Mouse (Mus musculus): ENCODE results near the gene Pakap. TPM values are rescaled to one million over a fixed set of nuclear protein-coding genes. Genes with fewer than 3 reads are reported as not detected.
A peak's percentile ranks its signal among the peaks of the same experiment; 100 is the strongest.

The Pakap gene
- polyA plus RNA-seq, 1 experiment from 2014 or later: 10.7 TPM

DNA sequence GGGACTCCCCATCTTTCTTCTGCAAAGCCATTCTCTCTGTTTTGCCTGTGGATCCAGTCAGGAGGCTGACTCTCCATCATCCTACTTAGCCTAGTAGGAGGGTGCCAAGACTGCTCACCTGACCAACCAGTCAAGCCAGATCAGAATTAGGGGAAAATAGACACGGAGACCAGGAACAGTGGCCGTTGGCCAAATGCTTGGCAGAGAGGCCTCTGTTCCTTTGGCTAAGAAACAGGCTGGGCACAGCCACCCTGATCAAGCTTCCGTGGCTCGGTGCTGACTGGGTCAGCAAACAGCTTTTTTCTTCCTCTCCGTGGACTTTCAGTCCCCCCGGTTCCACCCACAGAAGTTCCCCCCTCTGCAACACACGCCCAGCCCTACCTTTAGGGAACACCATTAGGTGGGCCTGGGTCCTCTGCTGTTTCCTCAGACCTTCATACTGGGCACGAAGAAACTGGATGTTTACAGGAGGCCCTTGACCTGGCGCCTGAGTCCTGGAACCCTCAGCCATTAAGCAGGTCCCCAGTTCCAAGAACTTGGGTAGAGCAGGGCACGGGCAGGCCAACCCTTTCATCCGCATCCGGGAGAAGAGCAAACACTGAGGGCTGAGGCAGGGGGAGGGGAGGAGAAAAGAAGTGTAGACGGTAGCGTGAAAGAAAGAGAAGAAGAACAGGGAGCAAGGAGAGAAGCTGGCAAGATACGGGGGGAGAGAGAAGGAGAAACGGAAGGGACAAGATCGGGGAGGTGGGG lies 347.4 kb downstream of the Pakap start:
- ATAC-seq (ENCODE audit: low FRiP score, low TSS enrichment) (0 out of 2 replicates have a peak, but pooled peaks have one; percentile 34), DNase-seq (no peak)
- Histone ChIP-seq H3K4me2 (ENCODE audit: low read length) (no peak overlapping the region), H3K9ac (replicated peaks; ENCODE audit: low read length) (no peak overlapping the region), H3K4me3 (replicated peaks; ENCODE audit: low read depth, low read length) (no peak overlapping the region), H3K36me3 (ENCODE audit: control insufficient read depth, insufficient read depth, low read length) (no peaks in the 10 kb centered on the region), H3K27me3 (ENCODE audit: control insufficient read depth, insufficient read depth, low read length) (no peaks in the 10 kb centered on the region), H3K9me3 (ENCODE audit: control insufficient read depth, low read length) (no peaks in the 10 kb centered on the region), H3K27ac (replicated peaks; ENCODE audit: low read depth, low read length) (no peak overlapping the region), H3K4me1 (ENCODE audit: control insufficient read depth, insufficient read depth, low read length) (no peaks in the 10 kb centered on the region)
- 47% methylated on average over 17 of the region's 17 CpGs for WGBS

DNA sequence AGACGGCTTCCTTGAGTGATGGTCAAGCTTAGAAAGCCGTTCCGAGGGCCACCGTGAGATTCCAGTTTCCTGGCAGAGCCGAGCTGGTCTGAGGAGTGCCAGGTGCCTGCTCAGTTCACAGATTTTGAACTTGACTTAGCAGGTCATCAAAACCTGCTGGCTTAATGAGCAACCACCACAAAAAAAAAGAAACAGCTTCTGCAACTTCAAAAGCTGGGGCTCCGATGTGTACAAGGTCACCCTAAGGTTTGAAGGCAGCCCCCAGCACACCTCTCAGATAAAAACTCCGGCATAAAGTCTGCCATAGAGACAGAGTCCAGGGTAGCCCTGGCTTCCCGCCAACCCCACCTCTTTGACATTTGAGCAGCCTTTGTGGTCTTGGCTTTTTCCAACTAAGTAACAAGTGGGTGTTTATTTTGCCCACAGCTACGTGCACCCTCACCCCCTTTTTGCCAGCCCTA lies 348.3 kb downstream of the Pakap start, which contains the start of gene D630039A03Rik:
Gene D630039A03Rik (minus strand): TSS at position 97 of the 461 bp plus-strand sequence.
- H3K27me3 ChIP-seq (ENCODE audit: control insufficient read depth, insufficient read depth, low read length): no peaks in the 10 kb centered on the region

DNA sequence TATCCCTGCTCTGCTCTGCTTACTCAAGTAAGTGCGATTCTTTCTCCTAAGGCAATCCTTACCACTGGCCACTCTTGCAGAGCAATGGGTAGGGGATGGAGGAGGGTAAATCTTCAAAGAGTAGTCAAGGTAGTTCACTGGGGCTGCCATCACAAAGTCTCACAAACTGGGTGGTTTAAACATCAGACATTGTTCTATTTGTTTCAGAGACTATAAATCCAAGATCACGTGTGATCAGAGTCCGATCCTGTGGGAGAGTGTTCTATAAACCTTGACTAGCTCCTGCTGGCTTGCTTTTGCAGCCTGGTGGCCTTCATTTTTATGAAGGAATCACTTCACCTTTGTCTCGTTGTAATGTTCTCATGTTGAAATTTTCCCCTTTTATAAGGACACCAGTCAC lies 348.7 kb downstream of the Pakap start:
- no peak overlapping the region for H3K4me3 ChIP-seq (replicated peaks; ENCODE audit: low read depth, low read length)
- H3K36me3 ChIP-seq (ENCODE audit: control insufficient read depth, insufficient read depth, low read length): no peaks in the 10 kb centered on the region
- ATAC-seq (ENCODE audit: low FRiP score, low TSS enrichment) (no peak), DNase-seq (no peak)
- H3K4me1 ChIP-seq (ENCODE audit: control insufficient read depth, insufficient read depth, low read length): no peaks in the 10 kb centered on the region
- H3K27ac ChIP-seq (replicated peaks; ENCODE audit: low read depth, low read length): no peak overlapping the region
- no peaks in the 10 kb centered on the region for H3K27me3 ChIP-seq (ENCODE audit: control insufficient read depth, insufficient read depth, low read length)
- H3K9me3 ChIP-seq (ENCODE audit: control insufficient read depth, low read length): no peaks in the 10 kb centered on the region
- 85% methylated on average over 4 of the region's 4 CpGs for WGBS
- no peak overlapping the region for H3K9ac ChIP-seq (replicated peaks; ENCODE audit: low read length)
- no peak overlapping the region for H3K4me2 ChIP-seq (ENCODE audit: low read length)

More for the DNA sequence above, 348.3 kb downstream of the Pakap start, which contains the start of gene D630039A03Rik:
- H3K4me1 ChIP-seq (ENCODE audit: control insufficient read depth, insufficient read depth, low read length): no peaks in the 10 kb centered on the region
- ATAC-seq (ENCODE audit: low FRiP score, low TSS enrichment): no peak
- 44% methylated on average over 9 of the region's 9 CpGs for WGBS
- H3K36me3 ChIP-seq (ENCODE audit: control insufficient read depth, insufficient read depth, low read length): no peaks in the 10 kb centered on the region
- DNase-seq: no peak
- H3K9me3 ChIP-seq (ENCODE audit: control insufficient read depth, low read length): no peaks in the 10 kb centered on the region
- H3K4me2 ChIP-seq (ENCODE audit: low read length): no peak within 1 kb of the TSS
- no peak within 1 kb of the TSS for H3K4me3 ChIP-seq (replicated peaks; ENCODE audit: low read depth, low read length)
- H3K9ac ChIP-seq (replicated peaks; ENCODE audit: low read length): no peak within 1 kb of the TSS
- H3K27ac ChIP-seq (replicated peaks; ENCODE audit: low read depth, low read length): no peak within 1 kb of the TSS

DNA sequence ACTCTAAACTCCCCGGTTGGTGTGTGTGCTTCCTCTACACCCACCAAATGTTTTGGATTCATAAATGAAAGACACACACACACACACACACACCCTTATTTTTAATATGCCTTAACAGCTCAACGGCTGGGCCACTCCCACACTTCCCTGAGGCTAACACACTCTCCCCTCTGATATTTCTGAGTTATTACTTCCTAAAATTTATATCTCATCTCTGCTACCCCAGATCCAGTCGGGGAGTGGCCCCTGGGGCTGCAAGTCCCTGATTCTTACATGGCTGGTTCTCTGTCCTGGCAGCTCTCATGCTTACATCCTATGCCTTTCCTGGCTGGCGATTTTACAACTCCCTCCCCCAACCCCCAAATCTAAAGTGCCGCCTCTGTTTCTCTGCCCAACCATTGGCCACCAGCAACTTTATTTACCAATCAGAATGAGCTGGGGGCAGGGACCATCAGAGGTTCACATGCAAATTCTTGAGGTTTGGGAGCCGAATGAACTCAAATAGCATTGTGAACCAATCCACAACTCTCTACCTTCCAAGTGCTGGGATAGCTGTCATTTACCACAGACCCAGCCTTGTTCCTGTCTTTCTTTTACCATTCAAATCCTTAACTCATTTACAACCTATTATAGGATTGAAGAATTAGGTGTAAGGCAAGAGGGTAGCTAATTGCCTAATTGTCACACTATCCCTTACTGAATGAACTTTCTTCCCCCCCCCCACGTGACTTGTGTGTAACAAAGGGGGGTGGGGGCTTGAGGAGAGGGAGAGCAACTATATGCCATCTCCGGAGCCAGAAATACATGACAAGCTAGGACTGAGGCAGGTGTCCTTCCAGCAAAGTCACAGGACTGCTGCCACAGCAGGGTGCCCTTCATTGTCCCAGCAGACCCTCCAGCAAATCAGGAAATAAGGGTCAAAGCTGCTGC lies 351.8 kb downstream of the Pakap start:
- H3K9me3 ChIP-seq (ENCODE audit: control insufficient read depth, low read length): no peaks in the 10 kb centered on the region
- DNase-seq: no peak
- peaks cover 7% of the 10 kb centered on the region for H3K4me1 ChIP-seq (ENCODE audit: control insufficient read depth, insufficient read depth, low read length)
- no peak overlapping the region for H3K27ac ChIP-seq (replicated peaks; ENCODE audit: low read depth, low read length)
- H3K9ac ChIP-seq (replicated peaks; ENCODE audit: low read length): no peak overlapping the region
- WGBS: 13% methylated on average over 8 of the region's 8 CpGs
- no peaks in the 10 kb centered on the region for H3K27me3 ChIP-seq (ENCODE audit: control insufficient read depth, insufficient read depth, low read length)
- H3K4me3 ChIP-seq (replicated peaks; ENCODE audit: low read depth, low read length): no peak overlapping the region
- no peak for ATAC-seq (ENCODE audit: low FRiP score, low TSS enrichment)
- H3K4me2 ChIP-seq (ENCODE audit: low read length): no peak overlapping the region
- H3K36me3 ChIP-seq (ENCODE audit: control insufficient read depth, insufficient read depth, low read length): no peaks in the 10 kb centered on the region

DNA sequence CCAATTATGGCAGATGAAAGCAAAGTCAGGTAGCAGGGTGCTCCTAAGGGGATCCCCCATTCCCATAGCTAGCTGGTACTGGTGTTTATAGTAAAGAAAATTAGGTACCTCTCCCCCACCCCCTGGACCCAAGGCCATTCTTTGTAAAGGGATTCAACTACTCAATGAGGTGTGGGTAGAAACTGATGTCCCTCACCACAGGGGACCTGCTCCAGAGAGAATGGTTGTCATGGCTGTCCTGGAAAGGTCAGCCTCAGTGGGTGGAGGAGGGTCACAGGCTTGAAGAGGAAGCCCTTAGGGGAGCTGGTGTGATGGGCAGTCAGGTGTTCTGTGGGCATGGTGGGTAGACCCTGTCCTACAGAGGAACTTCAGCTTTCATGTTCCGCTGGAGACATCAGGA lies 352.5 kb downstream of the Pakap start:
- H3K27ac ChIP-seq (replicated peaks; ENCODE audit: low read depth, low read length): no peak overlapping the region
- peaks cover 7% of the 10 kb centered on the region for H3K4me1 ChIP-seq (ENCODE audit: control insufficient read depth, insufficient read depth, low read length)
- H3K36me3 ChIP-seq (ENCODE audit: control insufficient read depth, insufficient read depth, low read length): no peaks in the 10 kb centered on the region
- H3K9ac ChIP-seq (replicated peaks; ENCODE audit: low read length): no peak overlapping the region
- no peak overlapping the region for H3K4me2 ChIP-seq (ENCODE audit: low read length)
- no peaks in the 10 kb centered on the region for H3K9me3 ChIP-seq (ENCODE audit: control insufficient read depth, low read length)
- no peak for ATAC-seq (ENCODE audit: low FRiP score, low TSS enrichment)
- DNase-seq: no peak
- H3K4me3 ChIP-seq (replicated peaks; ENCODE audit: low read depth, low read length): no peak overlapping the region
- WGBS: 72% methylated on average over 1 of the region's 1 CpGs
- no peaks in the 10 kb centered on the region for H3K27me3 ChIP-seq (ENCODE audit: control insufficient read depth, insufficient read depth, low read length)

DNA sequence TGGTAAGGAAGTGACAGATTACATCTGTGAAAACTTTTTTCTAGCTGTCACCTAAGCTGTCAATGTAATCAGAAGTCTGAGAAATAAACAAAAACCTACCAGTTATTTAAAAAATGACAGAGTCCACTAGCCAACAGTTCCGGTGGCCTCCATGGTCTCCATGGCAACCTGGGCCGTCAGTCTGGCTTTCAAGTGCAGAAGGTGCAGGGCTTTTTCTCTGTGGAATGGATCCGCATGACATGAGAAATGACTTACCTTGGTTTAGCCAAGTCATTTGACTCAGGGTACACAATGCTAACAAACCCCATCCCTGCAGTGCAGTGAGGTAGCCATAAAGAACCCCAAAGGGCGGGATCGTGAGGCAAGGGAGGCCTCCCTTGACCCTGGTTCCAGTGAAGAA lies 354.2 kb downstream of the Pakap start:
- ATAC-seq (ENCODE audit: low FRiP score, low TSS enrichment): no peak

DNA sequence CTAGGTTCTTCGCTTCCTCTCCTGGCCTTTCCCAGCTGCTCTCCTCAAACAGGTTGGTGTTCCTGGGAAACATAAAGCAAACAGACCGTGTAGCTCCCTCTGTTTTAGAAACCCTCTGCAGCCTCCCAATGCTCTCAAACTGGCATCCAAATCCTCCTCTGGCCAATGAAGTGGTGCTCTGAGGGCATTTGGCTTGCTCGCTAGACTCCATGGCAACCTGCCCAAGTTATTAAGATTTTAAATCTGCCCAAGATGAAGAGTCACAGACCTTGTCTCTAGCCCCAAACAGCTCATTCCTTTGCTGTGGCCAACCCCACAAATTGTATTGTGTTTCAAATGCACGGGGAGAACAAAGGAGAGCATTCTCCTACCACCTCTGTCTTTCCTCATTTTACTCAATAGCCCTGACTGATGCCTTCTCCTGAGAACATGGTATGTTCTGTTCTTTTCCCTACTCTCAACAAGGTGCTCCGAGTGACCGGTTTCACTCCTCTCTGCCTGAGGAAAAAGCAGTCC lies 356.6 kb downstream of the Pakap start:
- H3K9ac ChIP-seq (replicated peaks; ENCODE audit: low read length): no peak overlapping the region
- ATAC-seq (ENCODE audit: low FRiP score, low TSS enrichment): no peak
- H3K4me1 ChIP-seq (ENCODE audit: control insufficient read depth, insufficient read depth, low read length): peaks cover 7% of the 10 kb centered on the region
- no peak overlapping the region for H3K27ac ChIP-seq (replicated peaks; ENCODE audit: low read depth, low read length)
- H3K27me3 ChIP-seq (ENCODE audit: control insufficient read depth, insufficient read depth, low read length): no peaks in the 10 kb centered on the region
- H3K9me3 ChIP-seq (ENCODE audit: control insufficient read depth, low read length): no peaks in the 10 kb centered on the region
- 70% methylated on average over 6 of the region's 6 CpGs for WGBS
- H3K4me3 ChIP-seq (replicated peaks; ENCODE audit: low read depth, low read length): no peak overlapping the region
- DNase-seq: no peak
- no peaks in the 10 kb centered on the region for H3K36me3 ChIP-seq (ENCODE audit: control insufficient read depth, insufficient read depth, low read length)
- H3K4me2 ChIP-seq (ENCODE audit: low read length): no peak overlapping the region

More for the DNA sequence above, 354.2 kb downstream of the Pakap start:
- Histone ChIP-seq H3K9ac (replicated peaks; ENCODE audit: low read length) (no peak overlapping the region), H3K4me1 (ENCODE audit: control insufficient read depth, insufficient read depth, low read length) (peaks cover 7% of the 10 kb centered on the region), H3K4me3 (replicated peaks; ENCODE audit: low read depth, low read length) (no peak overlapping the region), H3K27me3 (ENCODE audit: control insufficient read depth, insufficient read depth, low read length) (no peaks in the 10 kb centered on the region), H3K9me3 (ENCODE audit: control insufficient read depth, low read length) (no peaks in the 10 kb centered on the region), H3K4me2 (ENCODE audit: low read length) (no peak overlapping the region), H3K36me3 (ENCODE audit: control insufficient read depth, insufficient read depth, low read length) (no peaks in the 10 kb centered on the region), H3K27ac (replicated peaks; ENCODE audit: low read depth, low read length) (no peak overlapping the region)
- peak; percentile 50 for DNase-seq
- 21% methylated on average over 5 of the region's 5 CpGs for WGBS

DNA sequence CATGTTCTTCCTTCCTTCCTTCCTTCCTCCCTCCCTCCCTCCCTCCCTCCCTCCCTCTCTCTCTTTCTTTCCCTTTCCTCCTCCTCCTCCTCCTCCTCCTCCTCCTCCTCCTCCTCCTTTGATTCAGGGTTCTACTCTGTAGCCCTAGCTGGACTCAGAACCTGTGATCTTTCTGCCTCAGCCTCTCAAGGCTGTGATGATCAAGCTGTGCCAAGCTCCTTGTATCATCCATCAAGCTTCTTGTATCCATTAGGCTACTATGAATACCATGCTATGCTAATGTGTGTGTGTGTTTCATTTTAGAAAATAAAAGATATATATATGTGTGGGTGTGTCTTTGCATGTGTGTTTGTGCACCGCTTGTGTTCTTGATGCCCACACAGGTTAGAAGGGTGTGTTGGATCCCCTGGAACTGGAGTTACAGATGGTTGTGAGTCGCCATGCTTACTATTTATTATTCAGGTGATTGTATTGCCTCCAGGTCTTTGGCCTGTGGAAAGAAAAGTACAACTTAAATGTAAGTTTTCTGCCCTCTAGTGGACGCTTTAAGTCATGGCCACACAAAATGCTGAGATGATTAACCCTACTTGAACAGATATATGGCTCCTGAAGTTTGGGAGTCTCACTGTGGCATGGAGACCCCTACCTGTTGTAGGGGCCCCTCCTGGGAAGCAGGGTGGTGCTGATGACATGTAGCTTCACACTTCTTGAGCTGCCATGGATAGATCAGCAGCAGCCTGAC lies 359.7 kb downstream of the Pakap start:
- Histone ChIP-seq H3K4me3 (replicated peaks; ENCODE audit: low read depth, low read length) (no peak overlapping the region), H3K27ac (replicated peaks; ENCODE audit: low read depth, low read length) (no peak overlapping the region), H3K9ac (replicated peaks; ENCODE audit: low read length) (no peak overlapping the region), H3K4me2 (ENCODE audit: low read length) (no peak overlapping the region), H3K4me1 (ENCODE audit: control insufficient read depth, insufficient read depth, low read length) (peaks cover under 1% of the 10 kb centered on the region; the same call in 1 of the 2 replicates), H3K27me3 (ENCODE audit: control insufficient read depth, insufficient read depth, low read length) (no peaks in the 10 kb centered on the region), H3K36me3 (ENCODE audit: control insufficient read depth, insufficient read depth, low read length) (no peaks in the 10 kb centered on the region), H3K9me3 (ENCODE audit: control insufficient read depth, low read length) (no peaks in the 10 kb centered on the region)
- ATAC-seq (ENCODE audit: low FRiP score, low TSS enrichment): no peak; the same call in 1 of the 2 replicates
- 30% methylated on average over 3 of the region's 3 CpGs for WGBS
- peak; percentile 86 for DNase-seq
